Mouse (Mus musculus): ENCODE data around the gene Hist1h3c. TPM values are rescaled to one million over a fixed set of nuclear protein-coding genes. Genes with fewer than 3 reads are reported as not detected.
A peak's percentile ranks its signal among the peaks of the same experiment; 100 is the strongest.
"Not testable (repeated sequence)": the region's sequence is repeated elsewhere in the genome, so short reads cannot be mapped to it uniquely, and the experiment has no call there.

Hist1h3c gene
- polyA plus RNA-seq, 1 experiment from 2014 or later: 11.3 TPM

- Histone ChIP-seq H3K9ac (no peak overlapping the region), H3K4me2 (no peak overlapping the region), H3K4me3 (ENCODE audit: low read depth, low read length) (no peak overlapping the region), H3K36me3 (ENCODE audit: insufficient read depth) (no peaks in the 10 kb centered on the region), H3K27me3 (ENCODE audit: insufficient read depth, low read length) (no peaks in the 10 kb centered on the region), H3K27ac (ENCODE audit: low read depth) (peak overlapping the region; percentile 98), H3K9me3 (ENCODE audit: low read depth, low read length) (no peaks in the 10 kb centered on the region), H3K4me1 (ENCODE audit: insufficient read depth) (peaks cover 12% of the 10 kb centered on the region)
- no peak for ATAC-seq (ENCODE audit: insufficient read depth)
- 90% methylated on average over 5 of the region's 5 CpGs for WGBS
- TF ChIP-seq CTCF (IDR thresholded peaks at IDR 0.05; ENCODE audit: low read depth): no peak
- no peak for DNase-seq
These were observed 4.2 kb upstream of the Hist1h3c start for GRCm38 (mm10) chr13:23749563-23750121.

- H3K9ac ChIP-seq: peak overlapping the region; percentile 62
These were observed 2.5 kb upstream of the Hist1h3c start for GRCm38 (mm10) chr13:23747892-23748288.

GRCm38 (mm10) chr13:23747081-23747891 is 1.9 kb upstream of the Hist1h3c start:
- WGBS: 2% methylated on average over 10 of the region's 13 CpGs
- ATAC-seq (ENCODE audit: insufficient read depth): no peak; the same call in 1 of the 2 replicates
- Histone ChIP-seq H3K27me3 (ENCODE audit: insufficient read depth, low read length) (no peaks in the 10 kb centered on the region), H3K4me2 (peak overlapping the region; percentile 91), H3K36me3 (ENCODE audit: insufficient read depth) (no peaks in the 10 kb centered on the region), H3K9ac (peak overlapping the region; percentile 62), H3K4me3 (ENCODE audit: low read depth, low read length) (peak overlapping the region; percentile 45), H3K4me1 (ENCODE audit: insufficient read depth) (peaks cover 8% of the 10 kb centered on the region), H3K9me3 (ENCODE audit: low read depth, low read length) (no peaks in the 10 kb centered on the region), H3K27ac (ENCODE audit: low read depth) (peak overlapping the region; percentile 100)
- peak; percentile 73 for DNase-seq
- TF ChIP-seq CTCF (IDR thresholded peaks at IDR 0.05; ENCODE audit: low read depth): no peak

More at GRCm38 (mm10) chr13:23747892-23748288, 2.5 kb upstream of the Hist1h3c start:
- Histone ChIP-seq H3K9me3 (ENCODE audit: low read depth, low read length) (no peaks in the 10 kb centered on the region), H3K4me3 (ENCODE audit: low read depth, low read length) (peak overlapping the region; percentile 45), H3K4me1 (ENCODE audit: insufficient read depth) (peaks cover 8% of the 10 kb centered on the region), H3K36me3 (ENCODE audit: insufficient read depth) (no peaks in the 10 kb centered on the region), H3K4me2 (peak overlapping the region; percentile 91), H3K27me3 (ENCODE audit: insufficient read depth, low read length) (no peaks in the 10 kb centered on the region), H3K27ac (ENCODE audit: low read depth) (peak overlapping the region; percentile 100)
- 6% methylated on average over 4 of the region's 4 CpGs for WGBS
- DNase-seq (peak; percentile 64), ATAC-seq (ENCODE audit: insufficient read depth) (no peak)
- TF ChIP-seq CTCF (IDR thresholded peaks at IDR 0.05; ENCODE audit: low read depth): no peak

- peak; percentile 5; the same call in 1 of the 2 replicates for TF ChIP-seq CTCF (IDR thresholded peaks at IDR 0.05; ENCODE audit: low read depth)
These were observed 1.0 kb upstream of the Hist1h3c start, which contains the start of gene Hist1h2bb for GRCm38 (mm10) chr13:23746201-23747080. TSS of gene Hist1h2bb (plus strand) at chr13:23746734.

GRCm38 (mm10) chr13:23744421-23745380 is 701 bp downstream of the Hist1h3c start:
- ATAC-seq (ENCODE audit: insufficient read depth) (no peak), DNase-seq (peak; percentile 59)
- peak overlapping the region; percentile 91 for H3K4me2 ChIP-seq
- H3K4me3 ChIP-seq (ENCODE audit: low read depth, low read length): peak overlapping the region; percentile 45
- H3K36me3 ChIP-seq (ENCODE audit: insufficient read depth): no peaks in the 10 kb centered on the region
- H3K9me3 ChIP-seq (ENCODE audit: low read depth, low read length): no peaks in the 10 kb centered on the region
- WGBS: 1% methylated on average over 17 of the region's 36 CpGs
- H3K9ac ChIP-seq: peak overlapping the region; percentile 67
- H3K4me1 ChIP-seq (ENCODE audit: insufficient read depth): peaks cover 13% of the 10 kb centered on the region
- no peaks in the 10 kb centered on the region for H3K27me3 ChIP-seq (ENCODE audit: insufficient read depth, low read length)
- no peak for TF ChIP-seq CTCF (IDR thresholded peaks at IDR 0.05; ENCODE audit: low read depth)
- peak overlapping the region; percentile 100 for H3K27ac ChIP-seq (ENCODE audit: low read depth)

More at GRCm38 (mm10) chr13:23746201-23747080, 1.0 kb upstream of the Hist1h3c start, which contains the start of gene Hist1h2bb:
- ATAC-seq (ENCODE audit: insufficient read depth): peak; percentile 93
- H3K4me3 ChIP-seq (ENCODE audit: low read depth, low read length): peak within 1 kb of the TSS; percentile 45
- H3K36me3 ChIP-seq (ENCODE audit: insufficient read depth); H3K9me3 ChIP-seq (ENCODE audit: low read depth, low read length); H3K27me3 ChIP-seq (ENCODE audit: insufficient read depth, low read length); H3K4me1 ChIP-seq (ENCODE audit: insufficient read depth): not testable (repeated sequence)
- peak within 1 kb of the TSS; percentile 100 for H3K27ac ChIP-seq (ENCODE audit: low read depth)
- DNase-seq: peak; percentile 93
- peak within 1 kb of the TSS; percentile 91 for H3K4me2 ChIP-seq
- WGBS: under 1% methylated on average over 35 of the region's 58 CpGs
- H3K9ac ChIP-seq: peak within 1 kb of the TSS; percentile 79

GRCm38 (mm10) chr13:23743963-23744362 is 1.4 kb downstream of the Hist1h3c start:
- Histone ChIP-seq H3K9ac (peak overlapping the region; percentile 67), H3K4me1 (ENCODE audit: insufficient read depth) (peaks cover 13% of the 10 kb centered on the region), H3K9me3 (ENCODE audit: low read depth, low read length) (no peaks in the 10 kb centered on the region), H3K4me3 (ENCODE audit: low read depth, low read length) (peak overlapping the region; percentile 45), H3K27me3 (ENCODE audit: insufficient read depth, low read length) (no peaks in the 10 kb centered on the region), H3K36me3 (ENCODE audit: insufficient read depth) (no peaks in the 10 kb centered on the region), H3K27ac (ENCODE audit: low read depth) (peak overlapping the region; percentile 100), H3K4me2 (peak overlapping the region; percentile 91)
- no peak for TF ChIP-seq CTCF (IDR thresholded peaks at IDR 0.05; ENCODE audit: low read depth)
- 28% methylated on average over 4 of the region's 4 CpGs for WGBS
- DNase-seq (peak; percentile 57), ATAC-seq (ENCODE audit: insufficient read depth) (no peak)

All from lung, embryonic 14.5 days (tissue).